Mouse (Mus musculus) heart, postnatal 0 days (tissue): Measurements from ENCODE around the gene Aknad1.

ENCODE experiments used
- CTCF ChIP-seq: IDR thresholded peaks from 2 replicates; pipeline ENCODE4 v1.5.1; 2016; ENCODE audit warnings: antibody characterized with exemption, control low read depth, low read depth
- EP300 ChIP-seq: IDR thresholded peaks from 2 replicates; pipeline ENCODE4 v1.6.1; 2016; ENCODE audit warnings: antibody characterized with exemption, low read depth

- TF ChIP-seq CTCF (0 out of 2 replicates have a peak, but pooled peaks have one; percentile 15), EP300 (no peak)
Observed at GRCm38 (mm10) chr3:108798375-108798774, 58.9 kb downstream of the Aknad1 start.
